Mouse (Mus musculus): ENCODE measurements at regions not wholly inside any gene's neighbourhood (a gene's known extent, or its start where the extent isn't known, plus 50 kb on each side); places are given as distances from the start of the nearest gene placed in this dataset.

- no peak for DNase-seq (ENCODE audit: low read depth, low spot score)
Measured at GRCm38 (mm10) chr17:83993028-83993427, 145.3 kb upstream of the Haao start.

- peak; percentile 33 for DNase-seq (ENCODE audit: low read depth, low spot score)
Measured at GRCm38 (mm10) chr17:83990421-83991365, 142.9 kb upstream of the Haao start.

GRCm38 (mm10) chr17:83988897-83989296 is 141.1 kb upstream of the Haao start:
- peak; percentile 43 for DNase-seq (ENCODE audit: low read depth, low spot score)

GRCm38 (mm10) chr17:83988165-83988564 is 140.4 kb upstream of the Haao start:
- DNase-seq (ENCODE audit: low read depth, low spot score) = no peak

GRCm38 (mm10) chr17:83987683-83988082 is 139.9 kb upstream of the Haao start:
- no peak for DNase-seq (ENCODE audit: low read depth, low spot score)

- no peak for DNase-seq (ENCODE audit: low read depth, low spot score)
Measured at GRCm38 (mm10) chr17:83985916-83986578, 138.3 kb upstream of the Haao start.

GRCm38 (mm10) chr17:83985333-83985790 is 137.6 kb upstream of the Haao start:
- DNase-seq (ENCODE audit: low read depth, low spot score) = no peak

GRCm38 (mm10) chr17:83983837-83984388 is 136.2 kb upstream of the Haao start:
- DNase-seq (ENCODE audit: low read depth, low spot score) = no peak

GRCm38 (mm10) chr17:83983070-83983836 is 135.5 kb upstream of the Haao start:
- no peak for DNase-seq (ENCODE audit: low read depth, low spot score)

- no peak for DNase-seq (ENCODE audit: low read depth, low spot score)
Measured at GRCm38 (mm10) chr17:83982700-83983069, 134.9 kb upstream of the Haao start.

- DNase-seq (ENCODE audit: low read depth, low spot score) = no peak
Measured at GRCm38 (mm10) chr17:83978858-83979470, 131.2 kb upstream of the Haao start.

GRCm38 (mm10) chr17:83977725-83978124 is 130.0 kb upstream of the Haao start:
- DNase-seq (ENCODE audit: low read depth, low spot score) = no peak

GRCm38 (mm10) chr17:83975813-83976212 is 128.1 kb upstream of the Haao start:
- no peak for DNase-seq (ENCODE audit: low read depth, low spot score)

- peak; percentile 60 for DNase-seq (ENCODE audit: low read depth, low spot score)
Measured at GRCm38 (mm10) chr17:83973461-83974350, 125.9 kb upstream of the Haao start.

GRCm38 (mm10) chr17:83972874-83973273 is 125.1 kb upstream of the Haao start:
- no peak for DNase-seq (ENCODE audit: low read depth, low spot score)

- DNase-seq (ENCODE audit: low read depth, low spot score) = no peak
Measured at GRCm38 (mm10) chr17:83972470-83972869, 124.7 kb upstream of the Haao start.

GRCm38 (mm10) chr17:83972026-83972425 is 124.3 kb upstream of the Haao start:
- peak; percentile 38 for DNase-seq (ENCODE audit: low read depth, low spot score)

GRCm38 (mm10) chr17:83969407-83969826 is 121.7 kb upstream of the Haao start:
- DNase-seq (ENCODE audit: low read depth, low spot score) = no peak

GRCm38 (mm10) chr17:83968124-83968523 is 120.4 kb upstream of the Haao start:
- peak; percentile 37 for DNase-seq (ENCODE audit: low read depth, low spot score)

GRCm38 (mm10) chr17:83967007-83967406 is 119.2 kb upstream of the Haao start:
- no peak for DNase-seq (ENCODE audit: low read depth, low spot score)
